Mouse (Mus musculus) NIH3T3 (cell line): ENCODE data around the gene Prim2.

Experiments
- DNase-seq: peaks from one replicate; pipeline ENCODE4 v3.0.0-alpha.2; 2012; ENCODE audit warnings: low read depth

Gene Prim2

GRCm38 (mm10) chr1:33541708-33542107 lies 127.9 kb downstream of the Prim2 start:
- DNase-seq = no peak

DNA sequence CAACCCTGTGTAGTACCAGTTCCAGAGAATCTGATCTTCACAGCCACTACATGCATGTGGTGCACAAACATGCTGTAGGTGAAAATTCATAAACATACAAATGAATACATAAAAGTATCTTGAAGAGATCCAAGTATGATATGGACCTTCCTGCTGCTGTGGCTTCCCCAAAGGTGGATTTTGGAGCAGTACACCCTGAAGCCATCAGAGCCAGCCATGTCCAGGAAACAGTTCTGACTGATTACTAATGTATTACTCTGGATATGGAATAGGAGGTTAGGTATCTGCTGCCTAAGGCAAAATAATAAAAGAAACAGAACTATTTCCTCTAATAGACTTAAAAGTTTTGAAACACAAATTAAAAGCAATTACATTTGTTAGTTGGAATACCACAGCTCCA lies 131.6 kb downstream of the Prim2 start:
- DNase-seq = no peak

- DNase-seq = no peak
Observed at GRCm38 (mm10) chr1:33536272-33537004, 133.2 kb downstream of the Prim2 start.

DNA sequence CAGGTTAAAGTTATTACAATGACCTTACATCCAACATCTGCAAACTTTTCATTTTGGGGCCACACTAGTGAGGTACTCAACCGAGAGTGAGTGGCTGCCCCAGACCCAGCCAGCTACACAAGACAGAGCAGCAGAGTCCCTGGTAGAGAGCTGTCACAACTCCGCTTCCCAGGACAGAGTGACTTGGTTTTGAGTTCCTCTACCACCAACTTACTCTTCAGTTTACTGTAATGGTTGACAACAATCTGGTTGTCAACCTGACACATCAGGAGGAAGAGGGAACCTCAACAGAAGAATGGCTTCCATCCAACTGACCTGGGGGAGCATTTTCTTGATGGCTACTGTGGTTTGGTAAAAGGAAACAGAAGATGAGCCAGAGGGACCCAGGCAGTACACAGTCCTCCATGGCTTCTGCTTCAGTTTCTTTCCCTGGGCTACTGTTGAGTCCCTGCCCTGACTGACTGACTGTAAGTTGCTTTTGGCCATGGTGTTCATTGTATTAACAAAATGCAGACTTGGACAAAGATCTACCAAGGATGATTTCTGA lies 134.4 kb downstream of the Prim2 start:
- DNase-seq = no peak

GRCm38 (mm10) chr1:33531860-33532259 lies 137.7 kb downstream of the Prim2 start:
- no peak for DNase-seq

DNA sequence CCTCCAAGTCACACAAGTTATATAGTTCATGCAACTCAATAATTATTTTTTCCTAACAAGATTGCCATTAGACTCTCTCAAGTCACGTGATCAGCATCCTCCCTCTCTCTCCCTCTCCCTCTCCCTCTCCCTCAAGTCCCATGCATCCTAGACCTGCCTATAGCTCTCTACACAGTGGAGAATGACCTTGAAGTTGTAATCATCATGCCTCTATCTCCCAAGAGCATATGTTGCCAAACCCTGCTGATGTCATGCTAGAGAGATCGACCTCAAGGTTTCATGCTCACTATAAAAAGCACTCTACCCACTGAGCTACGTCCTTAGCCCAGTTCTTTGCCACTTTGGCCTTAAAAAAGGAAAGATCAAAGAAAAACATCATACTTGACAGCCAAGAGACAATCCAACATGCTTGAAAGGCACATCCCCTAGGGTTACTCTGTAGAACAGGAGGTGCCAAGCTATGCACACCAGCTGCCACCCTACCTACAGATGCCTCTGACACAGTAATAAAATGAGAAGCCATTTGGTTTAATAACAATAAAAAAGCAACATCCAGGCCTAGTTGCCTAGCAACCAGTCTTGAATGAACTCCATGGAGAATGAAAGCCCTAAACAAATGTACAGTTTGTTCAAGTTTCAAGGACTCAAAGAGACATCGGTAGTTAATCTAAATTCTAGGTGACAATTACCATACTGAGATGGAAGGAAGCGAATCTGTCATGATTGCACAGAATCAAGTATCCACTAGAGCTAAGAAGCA lies 138.3 kb downstream of the Prim2 start:
- DNase-seq = no peak

GRCm38 (mm10) chr1:33530491-33530890 lies 139.1 kb downstream of the Prim2 start:
- DNase-seq = no peak

DNA sequence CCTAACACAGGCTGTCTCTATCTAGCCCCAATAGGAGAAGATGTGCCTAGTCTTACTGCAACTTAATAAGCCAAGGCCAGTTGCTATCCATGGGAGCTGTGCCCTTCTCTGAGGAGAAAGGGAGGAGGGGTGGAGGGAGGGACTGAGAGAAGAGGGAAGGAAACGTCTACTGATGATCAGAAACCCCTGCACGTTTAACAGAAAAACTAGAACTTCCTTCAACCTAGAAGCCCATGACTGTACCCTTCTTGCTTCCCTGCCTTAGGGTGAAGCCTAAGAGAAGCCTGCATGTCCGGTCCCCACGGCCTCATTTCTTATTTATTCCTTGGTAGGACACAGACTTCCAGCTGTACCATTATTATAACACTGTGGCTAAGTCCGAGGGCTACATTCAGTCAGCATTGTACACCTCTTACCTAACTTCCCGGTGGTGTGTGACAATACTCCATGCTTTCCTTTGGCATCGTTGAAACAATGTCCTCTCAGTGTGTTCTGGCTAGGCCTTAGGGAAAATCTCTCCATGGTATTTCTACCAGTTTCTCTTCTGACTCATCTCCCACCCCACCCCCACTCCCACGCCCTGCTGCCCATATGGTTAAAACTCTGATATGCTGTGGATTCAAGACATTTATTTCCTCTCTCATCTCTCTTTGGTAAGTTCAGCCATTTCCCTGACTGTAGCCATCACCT lies 139.9 kb downstream of the Prim2 start:
- peak; percentile 71 for DNase-seq

- DNase-seq = peak; percentile 54
Observed at GRCm38 (mm10) chr1:33527352-33527863, 142.2 kb downstream of the Prim2 start.

DNA sequence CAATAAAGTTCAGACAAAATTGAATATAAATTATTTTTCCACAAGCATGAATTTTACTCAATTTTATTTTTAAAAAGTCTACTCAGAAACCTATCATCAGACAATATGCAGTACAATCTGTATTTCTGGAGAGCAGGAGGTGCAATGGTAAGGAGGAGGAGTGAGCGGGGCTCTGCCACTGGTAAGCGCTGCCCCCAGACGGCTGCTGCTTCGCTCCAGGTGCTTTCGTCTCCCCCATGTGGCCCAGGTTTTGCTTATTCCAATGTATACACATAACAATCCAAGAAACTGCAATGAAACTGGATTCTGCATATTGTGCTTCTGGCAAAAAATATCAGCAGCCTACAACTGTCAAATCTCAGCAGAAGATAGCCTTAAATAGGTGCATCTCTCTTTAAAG lies 146.4 kb downstream of the Prim2 start:
- no peak for DNase-seq

DNA sequence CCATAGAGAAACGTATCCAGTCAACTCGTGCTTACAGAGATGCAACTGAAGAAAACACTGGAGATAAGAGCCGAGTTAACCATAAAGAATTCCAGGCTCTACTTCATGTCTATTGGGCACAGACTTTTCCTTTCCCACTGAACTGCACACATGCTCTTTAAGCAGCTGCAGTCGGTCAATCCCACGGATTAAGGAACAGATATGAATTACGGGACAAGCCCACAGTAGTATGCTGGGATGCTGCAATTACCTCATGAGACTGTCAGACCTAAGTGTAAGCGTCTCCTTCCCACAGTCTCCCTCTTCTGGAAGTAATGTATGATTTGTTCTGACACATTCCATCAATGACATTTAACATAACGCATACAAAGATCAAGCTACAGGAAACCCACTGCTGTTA lies 154.5 kb downstream of the Prim2 start:
- DNase-seq = no peak

GRCm38 (mm10) chr1:33511310-33511709 lies 158.3 kb downstream of the Prim2 start:
- no peak for DNase-seq

GRCm38 (mm10) chr1:33504371-33504770 lies 165.2 kb downstream of the Prim2 start:
- DNase-seq = no peak

DNA sequence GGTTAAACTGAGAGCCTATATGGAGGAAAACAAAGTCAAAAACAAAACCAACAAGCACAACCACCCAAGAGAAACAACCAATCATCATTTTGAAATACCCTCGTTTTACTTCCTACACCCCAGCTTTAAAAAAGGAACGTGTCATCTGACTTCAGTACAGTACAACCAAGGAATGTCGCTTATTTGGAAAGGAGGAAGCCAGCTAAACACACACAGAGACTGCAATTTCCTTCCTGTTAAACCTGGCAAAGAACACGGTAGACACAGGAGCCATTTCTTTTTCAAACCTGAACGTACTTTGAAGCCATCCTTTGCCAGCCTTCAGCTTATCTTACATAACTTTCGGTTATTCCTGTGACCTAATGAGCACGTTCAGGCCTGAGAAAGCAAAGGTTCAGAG lies 166.7 kb downstream of the Prim2 start:
- DNase-seq = no peak

DNA sequence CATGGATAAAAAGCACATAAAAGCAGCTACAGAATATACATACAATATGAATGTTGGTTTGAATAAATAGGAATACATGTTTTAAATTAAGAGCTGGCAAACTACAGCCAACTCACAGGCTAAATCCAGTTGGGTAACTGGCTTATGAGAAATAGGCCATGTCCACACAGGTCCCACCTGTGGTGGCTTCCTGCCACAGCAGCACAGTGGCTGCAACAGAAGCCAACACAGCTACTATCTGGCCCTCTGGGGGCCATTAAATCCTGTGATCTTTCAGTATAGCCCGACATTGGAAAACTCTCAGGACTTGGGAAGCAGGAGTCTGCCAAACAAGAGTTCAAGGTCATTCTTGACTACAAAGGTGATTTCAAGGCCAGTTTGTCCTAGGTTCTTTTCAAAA lies 167.3 kb downstream of the Prim2 start:
- no peak for DNase-seq

DNA sequence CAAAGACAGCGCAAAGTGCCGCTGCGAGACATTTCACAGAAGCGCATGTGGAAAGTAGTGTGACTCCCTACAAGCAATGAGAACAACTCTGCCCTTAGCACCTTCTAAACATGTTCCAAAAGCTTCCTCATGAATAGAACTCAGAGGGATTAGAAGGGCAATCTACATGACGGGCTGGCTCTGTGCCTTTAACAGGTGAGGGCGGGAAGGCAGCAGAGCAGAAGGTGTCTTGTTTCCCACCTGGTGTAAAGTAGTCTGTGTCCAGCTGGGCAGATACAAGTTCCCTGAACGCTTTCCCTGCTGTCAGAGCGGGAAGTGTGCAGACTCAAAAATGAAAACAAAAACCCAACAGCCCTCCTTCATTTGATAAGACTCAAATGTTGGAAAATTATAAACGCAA lies 169.5 kb downstream of the Prim2 start:
- DNase-seq = no peak

DNA sequence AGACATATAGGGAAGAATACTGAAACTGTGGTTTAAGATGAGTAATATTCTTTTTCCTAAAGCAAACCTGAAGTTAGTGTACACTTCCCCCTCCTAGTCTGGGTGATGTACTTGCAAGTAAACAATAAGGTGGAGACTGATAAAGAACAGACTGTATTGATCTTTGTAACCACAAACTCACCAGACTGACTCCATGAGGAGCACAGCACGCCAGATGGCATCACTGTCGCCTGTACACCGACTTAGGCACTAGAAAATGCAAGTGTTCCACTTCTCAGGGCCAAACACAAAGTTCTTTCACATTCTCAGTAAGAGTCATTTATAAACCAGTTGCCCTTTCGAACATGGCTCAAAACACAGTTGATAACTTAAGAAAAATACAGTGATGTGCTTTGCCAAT lies 170.0 kb downstream of the Prim2 start:
- DNase-seq = no peak

DNA sequence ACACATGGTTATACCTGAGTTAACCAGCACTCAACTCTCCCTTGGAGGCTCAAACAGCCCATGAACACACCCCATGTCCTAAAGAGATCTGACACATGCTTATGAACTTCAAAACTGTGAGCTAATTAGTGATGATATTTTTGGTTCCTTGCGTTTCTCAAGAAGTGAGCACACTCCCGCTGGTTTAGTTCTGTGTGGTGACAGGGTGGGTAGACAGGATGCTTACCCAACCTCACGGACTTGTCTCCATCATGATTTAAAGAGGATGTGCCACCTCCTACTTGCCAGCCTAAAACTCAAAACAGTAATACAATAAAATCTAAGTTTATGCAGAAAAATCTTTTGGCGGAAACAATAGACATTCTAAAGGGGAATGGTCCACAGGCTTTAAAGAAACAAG lies 173.5 kb downstream of the Prim2 start:
- DNase-seq = no peak

- DNase-seq = no peak
Observed at GRCm38 (mm10) chr1:33495586-33495985, 174.0 kb downstream of the Prim2 start.

- no peak for DNase-seq
Observed at GRCm38 (mm10) chr1:33495203-33495553, 174.4 kb downstream of the Prim2 start.

GRCm38 (mm10) chr1:33494524-33495202 lies 174.9 kb downstream of the Prim2 start:
- DNase-seq = no peak

GRCm38 (mm10) chr1:33490220-33490619 lies 179.4 kb downstream of the Prim2 start:
- peak; percentile 28 for DNase-seq
